Comparison of ENCODE assay signal across 16 mouse cellular contexts in genomic region chrX:48104736-48105441, GRCm38 (mm10). TPM values are rescaled to one million over a fixed set of nuclear protein-coding genes. Genes with fewer than 3 reads are reported as not detected.
A peak's percentile ranks its signal among the peaks of the same experiment; 100 is the strongest.
DNase-seq lines count a peak whose midpoint lies in the region; TF ChIP-seq lines count a peak whose summit lies in the region.
"Had no signal": no experiment of that assay in that cellular context is flagged by ENCODE, and none has a peak within 500 bp of the region (broad histone marks: within the 10 kb centered on the region; RNA-seq: fewer than 3 reads in every experiment).

No protein-coding gene starts in this region.

- no peak overlapping the region for H3K4me3 ChIP-seq in layer of hippocampus, adult 2 months
- H3K4me3 ChIP-seq: hindbrain, embryonic 13.5 days; limb, embryonic 12.5 days; midbrain, embryonic 15.5 days had no signal

- peak; percentile 21 to 37 for DNase-seq in layer of hippocampus, adult 2 months (ENCODE audit: low spot score in 2 of 2)
- no peak for DNase-seq in layer of hippocampus, adult 9-10 months (ENCODE audit: low spot score)
- DNase-seq in cerebellum, adult 11-12 months: peak; percentile 78
- DNase-seq in cerebellum, postnatal 14 days: peak; percentile 47 to 69
- DNase-seq in left cerebral cortex, postnatal 4 days: peak; percentile 9
- no peak for DNase-seq in thymus, postnatal 10 days (ENCODE audit: low spot score in 2 of 2)
- no peak for DNase-seq in lung, postnatal 14 days
- no peak for DNase-seq in adrenal gland, adult 8-10 months
- DNase-seq: heart, adult 18-20 months; kidney, adult 11 months; kidney, postnatal 14 days; thymus, adult 2 months had no signal

- no peak for TF ChIP-seq CTCF in layer of hippocampus, adult 2 months (conservative IDR thresholded peaks at IDR 0.05)

- H3K27ac ChIP-seq in layer of hippocampus, adult 2 months: 0 out of 2 replicates have a peak overlapping the region, but pooled peaks have one; percentile 23
- H3K27ac ChIP-seq: hindbrain, embryonic 13.5 days; limb, embryonic 12.5 days; midbrain, embryonic 15.5 days had no signal

- intact Hi-C loops in left cerebral cortex, postnatal 4 days (cut with DNase I): no loop called here

RNA-seq across cellular contexts. Expression of gene Xpnpep2, which starts 3.6 kb away (rescaled TPM):
- total RNA-seq in layer of hippocampus, adult 2 months (2021): under 1 TPM; 0.29 to 0.49 TPM
- total RNA-seq in left cerebral cortex, postnatal 4 days (2021): under 1 TPM; 0.40 to 0.60 TPM
- total RNA-seq in adrenal gland, adult 8-10 months (2022): 1 to 10 TPM; 1.1 to 2.6 (median 1.5) TPM
- total RNA-seq: megakaryocyte progenitor cell, adult 5-6 weeks had no signal

RNA-seq across cellular contexts. Expression of gene Sash3, which starts 41.3 kb away (rescaled TPM):
- total RNA-seq in layer of hippocampus, adult 2 months (2021): 1 to 10 TPM; 1.5 to 1.8 TPM
- under 1 TPM; 0.89 to 0.96 TPM for total RNA-seq in left cerebral cortex, postnatal 4 days (2021)
- 1 to 10 TPM; 1.6 to 2.4 (median 2.1) TPM for total RNA-seq in adrenal gland, adult 8-10 months (2022)

Comparison
In these comparisons a context has a peak if more than half of its experiments do, and no peak if none do; other contexts are left out.
1. DNase-seq: peak in layer of hippocampus, adult 2 months (2 of 2), cerebellum, adult 11-12 months (single experiment), cerebellum, postnatal 14 days (2 of 2) and left cerebral cortex, postnatal 4 days (single experiment); none in layer of hippocampus, adult 9-10 months (single experiment), thymus, postnatal 10 days (0 of 2), lung, postnatal 14 days (single experiment) and adrenal gland, adult 8-10 months (single experiment).